Mouse (Mus musculus): ENCODE results near the gene Eftud2. TPM values are rescaled to one million over a fixed set of nuclear protein-coding genes. Genes with fewer than 3 reads are reported as not detected.

The Eftud2 gene
- polyA plus RNA-seq (2012; rRNA removed): 76.4 and 81.0 TPM in 2 replicates

GRCm38 (mm10) chr11:102880585-102881313 is at the start of gene Eftud2, which contains the start of gene Ccdc103:
Gene Eftud2, minus strand, starts transcription at chr11:102880985.
Gene Ccdc103, plus strand, starts transcription at chr11:102881204.
- DNase-seq: peak; percentile 96
- Histone ChIP-seq H3K27me3 (replicated peaks; ENCODE audit: control insufficient read depth, insufficient read depth, low read length) (no peaks in the 10 kb centered on the region), H3K4me3 (ENCODE audit: insufficient read depth, low read depth, low read length) (peak within 1 kb of the TSS; percentile 74), H3K36me3 (ENCODE audit: control insufficient read depth, insufficient read depth, low read length) (no peaks in the 10 kb centered on the region), H3K27ac (ENCODE audit: insufficient read depth, low read depth, low read length) (peak within 1 kb of the TSS; percentile 97), H3K4me1 (ENCODE audit: control insufficient read depth, insufficient read depth, low read length) (peaks cover 3% of the 10 kb centered on the region; the same call in 1 of the 2 replicates)
- TF ChIP-seq CTCF (conservative IDR thresholded peaks at IDR 0.05; ENCODE audit: insufficient read depth, insufficient read length, low read depth, low read length): no peak
- no peak for TF ChIP-seq POLR2A (IDR thresholded peaks at IDR 0.05; ENCODE audit: low read depth, low read length)
- under 1% methylated on average over 62 of the region's 62 CpGs for WGBS

GRCm38 (mm10) chr11:102925351-102925717 is 44.5 kb upstream of the Eftud2 start:
- Histone ChIP-seq H3K4me1 (ENCODE audit: control insufficient read depth, insufficient read depth, low read length) (no peaks in the 10 kb centered on the region), H3K36me3 (ENCODE audit: control insufficient read depth, insufficient read depth, low read length) (no peaks in the 10 kb centered on the region), H3K27ac (ENCODE audit: insufficient read depth, low read depth, low read length) (no peak overlapping the region), H3K4me3 (ENCODE audit: insufficient read depth, low read depth, low read length) (peak overlapping the region; percentile 41), H3K27me3 (replicated peaks; ENCODE audit: control insufficient read depth, insufficient read depth, low read length) (no peaks in the 10 kb centered on the region)
- WGBS: 3% methylated on average over 10 of the region's 10 CpGs
- no peak for DNase-seq
- 0 out of 2 replicates have a peak, but pooled peaks have one; percentile 1 for TF ChIP-seq CTCF (conservative IDR thresholded peaks at IDR 0.05; ENCODE audit: insufficient read depth, insufficient read length, low read depth, low read length)
- no peak for TF ChIP-seq POLR2A (IDR thresholded peaks at IDR 0.05; ENCODE audit: low read depth, low read length)

DNA sequence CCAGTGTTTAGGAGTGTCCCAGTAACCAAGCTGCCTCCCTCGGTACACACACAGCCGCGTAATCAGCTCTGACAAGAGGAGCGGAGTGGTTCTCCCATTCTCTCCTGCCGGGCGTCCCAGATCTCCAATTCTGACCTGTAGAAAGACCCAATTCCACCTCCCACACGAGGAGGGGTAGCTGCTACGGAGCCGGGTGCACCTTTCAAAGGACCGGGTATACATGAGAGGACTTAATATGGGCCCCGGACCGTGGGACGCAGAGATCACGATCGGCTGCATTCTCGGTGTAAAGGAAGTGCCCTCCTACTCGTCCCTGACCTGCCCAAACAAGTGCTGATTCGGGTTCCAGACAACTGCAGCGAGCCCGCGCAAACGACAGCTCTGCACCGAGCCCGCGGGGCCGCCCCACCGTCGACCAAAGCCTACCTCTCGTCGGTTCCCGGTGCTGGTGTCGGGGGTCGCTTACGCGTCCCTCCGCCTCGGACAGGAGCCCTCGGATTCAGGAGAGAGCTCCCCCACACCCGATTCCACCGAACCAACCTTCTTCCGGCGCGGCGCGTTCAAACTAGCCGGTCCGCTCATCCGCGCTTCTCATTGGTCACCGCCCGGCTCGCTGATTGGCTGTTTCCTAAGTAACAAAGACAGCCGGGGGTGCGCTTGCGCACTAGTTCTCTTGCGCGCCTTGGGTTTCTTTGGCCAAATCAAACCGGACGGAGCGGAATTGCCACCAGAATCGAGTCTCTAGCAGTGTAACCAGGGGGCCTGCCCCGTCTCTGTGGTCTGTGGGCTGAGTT is 44.0 kb upstream of the Eftud2 start, which contains the start of gene Kif18b:
Gene Kif18b, minus strand, starts transcription at position 568 of the 794 bp plus-strand sequence.
- Histone ChIP-seq H3K4me1 (ENCODE audit: control insufficient read depth, insufficient read depth, low read length) (no peaks in the 10 kb centered on the region), H3K27ac (ENCODE audit: insufficient read depth, low read depth, low read length) (no peak within 1 kb of the TSS), H3K36me3 (ENCODE audit: control insufficient read depth, insufficient read depth, low read length) (no peaks in the 10 kb centered on the region), H3K27me3 (replicated peaks; ENCODE audit: control insufficient read depth, insufficient read depth, low read length) (no peaks in the 10 kb centered on the region), H3K4me3 (ENCODE audit: insufficient read depth, low read depth, low read length) (peak within 1 kb of the TSS; percentile 75)
- no peak for TF ChIP-seq CTCF (conservative IDR thresholded peaks at IDR 0.05; ENCODE audit: insufficient read depth, insufficient read length, low read depth, low read length)
- no peak for TF ChIP-seq POLR2A (IDR thresholded peaks at IDR 0.05; ENCODE audit: low read depth, low read length)
- DNase-seq: peak; percentile 98
- 1% methylated on average over 62 of the region's 62 CpGs for WGBS

DNA sequence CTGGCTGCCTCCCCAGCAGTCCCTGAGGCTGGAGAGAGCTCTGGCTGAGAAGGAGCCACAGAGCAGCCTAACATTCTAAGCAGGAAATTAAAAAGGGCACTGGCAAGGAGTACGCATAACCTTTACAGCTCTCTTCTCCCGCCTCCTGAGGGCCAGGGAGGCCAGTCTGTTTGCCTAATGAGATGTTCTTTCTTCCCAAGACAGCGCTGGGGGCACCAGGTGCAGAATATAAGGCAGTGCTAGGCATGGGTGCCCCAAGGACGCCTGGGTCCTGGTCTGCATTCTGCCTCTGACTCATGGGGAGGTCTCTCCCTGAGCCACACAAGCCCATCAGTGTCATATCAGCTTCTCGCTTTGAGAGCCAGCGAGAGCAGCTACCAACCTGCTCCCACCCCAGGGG is 40.7 kb upstream of the Eftud2 start:
- Histone ChIP-seq H3K4me3 (ENCODE audit: insufficient read depth, low read depth, low read length) (no peak overlapping the region), H3K27ac (ENCODE audit: insufficient read depth, low read depth, low read length) (no peak overlapping the region), H3K27me3 (replicated peaks; ENCODE audit: control insufficient read depth, insufficient read depth, low read length) (no peaks in the 10 kb centered on the region), H3K36me3 (ENCODE audit: control insufficient read depth, insufficient read depth, low read length) (no peaks in the 10 kb centered on the region), H3K4me1 (ENCODE audit: control insufficient read depth, insufficient read depth, low read length) (no peaks in the 10 kb centered on the region)
- WGBS: 89% methylated on average over 6 of the region's 6 CpGs
- no peak for TF ChIP-seq CTCF (conservative IDR thresholded peaks at IDR 0.05; ENCODE audit: insufficient read depth, insufficient read length, low read depth, low read length)
- no peak for TF ChIP-seq POLR2A (IDR thresholded peaks at IDR 0.05; ENCODE audit: low read depth, low read length)
- DNase-seq: no peak

GRCm38 (mm10) chr11:102918077-102918476 is 37.3 kb upstream of the Eftud2 start:
- H3K36me3 ChIP-seq (ENCODE audit: control insufficient read depth, insufficient read depth, low read length): no peaks in the 10 kb centered on the region
- no peak for TF ChIP-seq POLR2A (IDR thresholded peaks at IDR 0.05; ENCODE audit: low read depth, low read length)
- no peak overlapping the region for H3K4me3 ChIP-seq (ENCODE audit: insufficient read depth, low read depth, low read length)
- no peaks in the 10 kb centered on the region for H3K4me1 ChIP-seq (ENCODE audit: control insufficient read depth, insufficient read depth, low read length)
- 73% methylated on average over 4 of the region's 4 CpGs for WGBS
- DNase-seq: no peak
- H3K27me3 ChIP-seq (replicated peaks; ENCODE audit: control insufficient read depth, insufficient read depth, low read length): no peaks in the 10 kb centered on the region
- no peak overlapping the region for H3K27ac ChIP-seq (ENCODE audit: insufficient read depth, low read depth, low read length)

DNA sequence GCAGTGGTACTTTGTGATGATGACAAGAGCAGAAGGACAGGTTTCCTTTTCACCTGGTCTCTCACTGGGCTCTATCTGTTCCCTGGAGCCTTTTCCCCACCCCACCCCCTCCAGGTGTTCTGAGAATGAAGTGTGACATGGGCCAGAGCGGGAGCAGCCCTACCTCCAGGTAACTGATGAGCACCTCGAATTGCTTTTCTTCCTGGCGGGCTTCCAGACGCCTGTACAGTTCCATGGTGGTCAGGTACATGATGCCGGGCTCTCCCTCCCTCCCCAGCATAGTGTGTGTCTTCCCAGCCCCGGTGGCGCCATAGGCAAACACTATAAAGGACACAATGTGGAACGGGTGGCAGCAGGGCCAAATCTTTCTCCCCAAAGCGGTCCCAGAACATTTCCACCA is 34.6 kb upstream of the Eftud2 start:
- no peak overlapping the region for H3K4me3 ChIP-seq (ENCODE audit: insufficient read depth, low read depth, low read length)
- WGBS: 94% methylated on average over 9 of the region's 9 CpGs
- H3K4me1 ChIP-seq (ENCODE audit: control insufficient read depth, insufficient read depth, low read length): no peaks in the 10 kb centered on the region
- no peak overlapping the region for H3K27ac ChIP-seq (ENCODE audit: insufficient read depth, low read depth, low read length)
- TF ChIP-seq CTCF (conservative IDR thresholded peaks at IDR 0.05; ENCODE audit: insufficient read depth, insufficient read length, low read depth, low read length): no peak
- TF ChIP-seq POLR2A (IDR thresholded peaks at IDR 0.05; ENCODE audit: low read depth, low read length): no peak
- no peak for DNase-seq
- H3K36me3 ChIP-seq (ENCODE audit: control insufficient read depth, insufficient read depth, low read length): no peaks in the 10 kb centered on the region
- no peaks in the 10 kb centered on the region for H3K27me3 ChIP-seq (replicated peaks; ENCODE audit: control insufficient read depth, insufficient read depth, low read length)

GRCm38 (mm10) chr11:102911376-102911775 is 30.6 kb upstream of the Eftud2 start:
- no peak for DNase-seq
- H3K27me3 ChIP-seq (replicated peaks; ENCODE audit: control insufficient read depth, insufficient read depth, low read length): no peaks in the 10 kb centered on the region
- H3K4me1 ChIP-seq (ENCODE audit: control insufficient read depth, insufficient read depth, low read length): no peaks in the 10 kb centered on the region
- no peak overlapping the region for H3K27ac ChIP-seq (ENCODE audit: insufficient read depth, low read depth, low read length)
- WGBS: 83% methylated on average over 7 of the region's 7 CpGs
- H3K36me3 ChIP-seq (ENCODE audit: control insufficient read depth, insufficient read depth, low read length): no peaks in the 10 kb centered on the region
- TF ChIP-seq CTCF (conservative IDR thresholded peaks at IDR 0.05; ENCODE audit: insufficient read depth, insufficient read length, low read depth, low read length) (no peak), POLR2A (IDR thresholded peaks at IDR 0.05; ENCODE audit: low read depth, low read length) (no peak)
- no peak overlapping the region for H3K4me3 ChIP-seq (ENCODE audit: insufficient read depth, low read depth, low read length)
